ENCODE assay signal across 12 mouse cellular contexts in genomic region chr11:33180701-33181116, GRCm38 (mm10). TPM values are rescaled to one million over a fixed set of nuclear protein-coding genes. Genes with fewer than 3 reads are reported as not detected.
A peak's percentile ranks its signal among the peaks of the same experiment; 100 is the strongest.
DNase-seq lines count a peak whose midpoint lies in the region; ATAC-seq and TF ChIP-seq lines count a peak whose summit lies in the region.
"Had no signal": no experiment of that assay in that cellular context is flagged by ENCODE, and none has a peak within 500 bp of the region (broad histone marks: within the 10 kb centered on the region; RNA-seq: fewer than 3 reads in every experiment).

No protein-coding gene starts in this region.

- no peak for TF ChIP-seq POLR2A in kidney, adult 2 months (IDR thresholded peaks at IDR 0.05; ENCODE audit: low read depth, low read length)

- H3K36me3 ChIP-seq in kidney, embryonic 14.5 days (ENCODE audit: control insufficient read depth, insufficient read depth, low read length), result no peaks in the 10 kb centered on the region
- no peaks in the 10 kb centered on the region for H3K36me3 ChIP-seq in kidney, adult 2 months (ENCODE audit: control insufficient read depth, insufficient read depth, low read length)
- H3K36me3 ChIP-seq in hindbrain, embryonic 14.5 days (replicated peaks; ENCODE audit: control insufficient read depth, insufficient read depth), result no peaks in the 10 kb centered on the region

- no peak for TF ChIP-seq CTCF in kidney, adult 2 months (conservative IDR thresholded peaks at IDR 0.05; ENCODE audit: insufficient read depth, insufficient read length, low read depth, low read length)

- H3K4me3 ChIP-seq in kidney, embryonic 14.5 days (ENCODE audit: low read length), result peak overlapping the region; percentile 27
- H3K4me3 ChIP-seq in kidney, adult 2 months (ENCODE audit: insufficient read depth, low read depth, low read length), result no peak overlapping the region
- H3K4me3 ChIP-seq in hindbrain, embryonic 14.5 days (replicated peaks; ENCODE audit: low read length), result no peak overlapping the region

- no peak for DNase-seq in kidney, adult 2 months
- peak; percentile 68 for DNase-seq in embryo, embryonic 11 days
- DNase-seq in hindbrain, embryonic 14.5 days (ENCODE audit: low spot score), result no peak
- peak; percentile 51 for DNase-seq in neural tube, embryonic 10.5 days (ENCODE audit: extremely low spot score, low spot score)
- no peak for DNase-seq in layer of hippocampus, postnatal 25 days (ENCODE audit: extremely low spot score in 1 of 2, low spot score in 1 of 2)
- DNase-seq in urinary bladder, postnatal 10 days (ENCODE audit: low spot score), result no peak
- DNase-seq in gastrocnemius, postnatal 25 days, result no peak
- DNase-seq: gastrocnemius, postnatal 36 days had no signal

- WGBS in kidney, embryonic 14.5 days, result 1% methylated on average over 18 of the region's 18 CpGs
- WGBS in kidney, adult 2 months, result 4% methylated on average over 18 of the region's 18 CpGs
- WGBS in hindbrain, embryonic 14.5 days, result 4% methylated on average over 18 of the region's 18 CpGs

- 0 out of 2 replicates have a peak, but pooled peaks cover 6% of the 10 kb centered on the region for H3K4me1 ChIP-seq in kidney, embryonic 14.5 days (ENCODE audit: control insufficient read depth, insufficient read depth, low read length)
- H3K4me1 ChIP-seq in kidney, adult 2 months (ENCODE audit: control insufficient read depth, insufficient read depth, low read length), result no peaks in the 10 kb centered on the region
- peaks cover 7% of the 10 kb centered on the region for H3K4me1 ChIP-seq in hindbrain, embryonic 14.5 days (replicated peaks; ENCODE audit: control insufficient read depth, insufficient read depth, low read length)

- H3K9ac ChIP-seq in kidney, embryonic 14.5 days (ENCODE audit: low read depth, low read length), result 0 out of 2 replicates have a peak overlapping the region, but pooled peaks have one; percentile 28
- no peak overlapping the region for H3K9ac ChIP-seq in hindbrain, embryonic 14.5 days

- H3K4me2 ChIP-seq in kidney, embryonic 14.5 days (replicated peaks; ENCODE audit: low read depth, low read length), result peak overlapping the region; percentile 49
- H3K4me2 ChIP-seq in hindbrain, embryonic 14.5 days (replicated peaks), result peak overlapping the region; percentile 43

- H3K27me3 ChIP-seq in kidney, embryonic 14.5 days (ENCODE audit: control insufficient read depth, insufficient read depth, low read length), result peaks cover 21% of the 10 kb centered on the region
- no peaks in the 10 kb centered on the region; the same call in 1 of the 2 replicates for H3K27me3 ChIP-seq in kidney, adult 2 months (replicated peaks; ENCODE audit: control insufficient read depth, insufficient read depth, low read length)
- peaks cover 28% of the 10 kb centered on the region for H3K27me3 ChIP-seq in hindbrain, embryonic 14.5 days (ENCODE audit: control insufficient read depth, insufficient read depth, low read length)
- H3K27me3 ChIP-seq: CH12.LX had no signal

- no peak overlapping the region for H3K27ac ChIP-seq in kidney, embryonic 14.5 days (ENCODE audit: low read depth, low read length)
- H3K27ac ChIP-seq in kidney, adult 2 months (ENCODE audit: insufficient read depth, low read depth, low read length), result no peak overlapping the region
- H3K27ac ChIP-seq in hindbrain, embryonic 14.5 days, result no peak overlapping the region
- H3K27ac ChIP-seq: macrophage had no signal

- peak; percentile 73 for ATAC-seq in kidney, embryonic 14.5 days (ENCODE audit: low FRiP score, low TSS enrichment)
- no peak for ATAC-seq in hindbrain, embryonic 14.5 days (ENCODE audit: low FRiP score)

- no peaks in the 10 kb centered on the region for H3K9me3 ChIP-seq in kidney, embryonic 14.5 days (ENCODE audit: control insufficient read depth, low read length)
- no peaks in the 10 kb centered on the region for H3K9me3 ChIP-seq in hindbrain, embryonic 14.5 days (ENCODE audit: control insufficient read depth, low read length)

RNA-seq across cellular contexts. Expression of gene Npm1, which starts 17.7 kb away (rescaled TPM):
- polyA plus RNA-seq in kidney, embryonic 14.5 days (2014; fragmentation: Nextera tagmentation; extraction: Ambion mirVana), result 1,562 and 1,907 TPM in 2 replicates
- 77.9 and 98.2 TPM in 2 replicates for polyA plus RNA-seq in kidney, adult 2 months (2012; rRNA removed)
- 418 and 450 TPM in 2 replicates for polyA plus RNA-seq in hindbrain, embryonic 14.5 days (2014; fragmentation: Nextera tagmentation; extraction: Ambion mirVana)
- total RNA-seq in layer of hippocampus, postnatal 25 days (2021), result 100 to 1,000 TPM; 167 to 170 TPM
- 100 to 1,000 TPM; 103 to 105 TPM for total RNA-seq in gastrocnemius, postnatal 25 days (2021)

RNA-seq across cellular contexts. Expression of gene Tlx3, which starts 22.7 kb away (rescaled TPM):
- 0.13 TPM in 1 of 2 replicates, not detected in the other for polyA plus RNA-seq in kidney, embryonic 14.5 days (2014; fragmentation: Nextera tagmentation; extraction: Ambion mirVana)
- polyA plus RNA-seq in kidney, adult 2 months (2012; rRNA removed), result not detected in 2 replicates
- polyA plus RNA-seq in hindbrain, embryonic 14.5 days (2014; fragmentation: Nextera tagmentation; extraction: Ambion mirVana), result 21.2 and 23.0 TPM in 2 replicates
- not detected for total RNA-seq in layer of hippocampus, postnatal 25 days (2021)
- total RNA-seq in gastrocnemius, postnatal 25 days (2021), result not detected
- total RNA-seq: CH12.LX; gastrocnemius, postnatal 36 days had no signal
- polyA plus RNA-seq: macrophage; small intestine, adult 2 months had no signal

RNA-seq across cellular contexts. Expression of gene Fgf18, which starts 33.5 kb away (rescaled TPM):
- 3.0 and 4.0 TPM in 2 replicates for polyA plus RNA-seq in kidney, embryonic 14.5 days (2014; fragmentation: Nextera tagmentation; extraction: Ambion mirVana)
- 0.50 and 0.52 TPM in 2 replicates for polyA plus RNA-seq in kidney, adult 2 months (2012; rRNA removed)
- 9.0 and 10.1 TPM in 2 replicates for polyA plus RNA-seq in hindbrain, embryonic 14.5 days (2014; fragmentation: Nextera tagmentation; extraction: Ambion mirVana)
- total RNA-seq in layer of hippocampus, postnatal 25 days (2021), result 1 to 10 TPM; 3.9 to 4.3 TPM
- 1 to 10 TPM; 1.8 to 2.0 TPM for total RNA-seq in gastrocnemius, postnatal 25 days (2021)
- total RNA-seq: CH12.LX had no signal
- polyA plus RNA-seq: macrophage; small intestine, adult 2 months had no signal

Comparison
In these comparisons a context has a peak if more than half of its experiments do, and no peak if none do; other contexts are left out.
1. DNase-seq: peak in embryo, embryonic 11 days (single experiment) and neural tube, embryonic 10.5 days (single experiment); none in kidney, adult 2 months (single experiment), hindbrain, embryonic 14.5 days (single experiment), layer of hippocampus, postnatal 25 days (0 of 2), urinary bladder, postnatal 10 days (single experiment) and gastrocnemius, postnatal 25 days (single experiment).
2. RNA of gene Tlx3, which starts 22.7 kb away (polyA plus RNA-seq): 21.2 to 23.0 TPM in hindbrain, embryonic 14.5 days; 0.13 TPM in kidney, embryonic 14.5 days and not detected in kidney, adult 2 months; every median in the first group is over 10 times any median in the second.